Mouse (Mus musculus): ENCODE results near the gene Snta1. TPM values are rescaled to one million over a fixed set of nuclear protein-coding genes. Genes with fewer than 3 reads are reported as not detected.
"Not testable (repeated sequence)": the region's sequence is repeated elsewhere in the genome, so short reads cannot be mapped to it uniquely, and the experiment has no call there.

Gene Snta1
- polyA plus RNA-seq, 1 experiment from 2014 or later = 2.6 TPM

DNA sequence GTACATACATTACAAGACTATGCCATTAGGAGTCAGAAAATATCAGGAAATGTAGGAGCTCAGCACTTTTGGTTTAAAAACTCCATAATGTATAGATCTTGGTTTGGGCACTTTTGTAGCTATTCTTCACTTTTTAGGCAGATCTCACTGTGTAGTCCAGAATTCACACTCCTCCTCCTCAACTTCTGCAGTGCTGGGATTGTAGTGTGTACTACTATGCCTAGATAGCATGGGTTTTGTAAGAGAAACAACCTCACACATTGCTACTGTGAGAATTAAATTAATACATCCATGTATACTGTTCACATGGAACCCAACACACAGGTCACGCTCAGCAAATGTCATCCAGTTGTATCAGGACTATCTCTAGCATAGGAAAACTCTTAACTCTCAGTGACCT, 40.4 kb downstream of the Snta1 start:
- Histone ChIP-seq H3K36me3 (ENCODE audit: control insufficient read depth, insufficient read depth, low read length) (peaks cover 32% of the 10 kb centered on the region), H3K9me3 (replicated peaks; ENCODE audit: control insufficient read depth, low read length) (no peaks in the 10 kb centered on the region), H3K27ac (ENCODE audit: low read depth, low read length) (no peak overlapping the region), H3K4me2 (ENCODE audit: low read length) (no peak overlapping the region), H3K9ac (ENCODE audit: low read length) (no peak overlapping the region), H3K27me3 (replicated peaks; ENCODE audit: control insufficient read depth, insufficient read depth, low read length) (no peaks in the 10 kb centered on the region), H3K4me1 (ENCODE audit: control insufficient read depth, insufficient read depth, low read length) (no peaks in the 10 kb centered on the region), H3K4me3 (ENCODE audit: low read depth, low read length) (no peak overlapping the region)
- WGBS = 97% methylated on average over 1 of the region's 1 CpGs
- DNase-seq (ENCODE audit: low spot score) (no peak), ATAC-seq (no peak)

DNA sequence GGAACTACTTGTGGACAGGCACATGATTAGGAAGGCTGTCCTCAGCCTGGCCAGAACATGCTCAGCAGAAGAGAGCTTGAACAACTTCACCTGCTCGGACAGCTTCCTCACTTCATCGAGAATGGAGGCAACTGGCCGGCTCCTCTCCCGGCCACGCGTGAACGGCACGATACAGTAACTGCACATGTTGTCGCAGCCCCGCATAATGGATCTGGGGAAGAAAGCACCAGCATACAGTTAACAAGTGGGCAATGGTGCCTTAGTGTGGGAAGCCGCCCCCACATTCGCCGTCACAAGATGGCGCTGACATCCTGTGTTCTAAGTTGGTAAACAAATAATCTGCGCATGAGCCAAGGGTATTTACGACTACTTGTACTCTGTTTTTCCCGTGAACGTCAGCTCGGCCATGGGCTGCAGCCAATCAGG, 53.9 kb downstream of the Snta1 start:
- peak overlapping the region; percentile 36 for H3K4me2 ChIP-seq (ENCODE audit: low read length)
- H3K9me3 ChIP-seq (replicated peaks; ENCODE audit: control insufficient read depth, low read length); H3K4me1 ChIP-seq (ENCODE audit: control insufficient read depth, insufficient read depth, low read length); H3K27ac ChIP-seq (ENCODE audit: low read depth, low read length); H3K27me3 ChIP-seq (replicated peaks; ENCODE audit: control insufficient read depth, insufficient read depth, low read length): not testable (repeated sequence)
- 83% methylated on average over 14 of the region's 19 CpGs for WGBS
- H3K4me3 ChIP-seq (ENCODE audit: low read depth, low read length) = peak overlapping the region; percentile 18
- H3K36me3 ChIP-seq (ENCODE audit: control insufficient read depth, insufficient read depth, low read length) = peaks cover 11% of the 10 kb centered on the region
- ATAC-seq = peak; percentile 72
- H3K9ac ChIP-seq (ENCODE audit: low read length) = peak overlapping the region; percentile 32; the same call in 1 of the 2 replicates
- peak; percentile 10 for DNase-seq (ENCODE audit: low spot score)

DNA sequence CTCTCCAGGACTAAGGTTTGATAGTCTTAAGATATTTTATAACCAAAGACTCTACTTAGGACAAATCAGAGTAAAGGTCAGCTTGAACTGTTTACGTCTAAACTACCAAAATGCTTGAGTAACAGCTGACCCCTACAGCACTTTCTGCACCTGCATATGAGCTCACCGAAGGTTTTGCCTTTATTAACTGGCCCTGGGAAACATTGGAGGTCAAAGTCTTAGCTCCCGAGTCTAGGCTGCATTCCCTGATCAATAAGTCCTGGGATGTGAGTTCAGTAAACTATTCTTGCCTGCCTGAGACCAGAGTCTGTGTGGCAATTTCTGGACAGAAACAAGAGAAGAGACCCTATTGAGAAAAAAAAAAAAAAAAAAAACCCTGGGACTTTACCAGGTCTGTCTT, 59.7 kb downstream of the Snta1 start:
- no peak overlapping the region for H3K4me2 ChIP-seq (ENCODE audit: low read length)
- H3K9me3 ChIP-seq (replicated peaks; ENCODE audit: control insufficient read depth, low read length) = no peaks in the 10 kb centered on the region
- no peaks in the 10 kb centered on the region for H3K4me1 ChIP-seq (ENCODE audit: control insufficient read depth, insufficient read depth, low read length)
- H3K9ac ChIP-seq (ENCODE audit: low read length) = no peak overlapping the region
- peaks cover 19% of the 10 kb centered on the region for H3K36me3 ChIP-seq (ENCODE audit: control insufficient read depth, insufficient read depth, low read length)
- no peaks in the 10 kb centered on the region for H3K27me3 ChIP-seq (replicated peaks; ENCODE audit: control insufficient read depth, insufficient read depth, low read length)
- WGBS = 95% methylated on average over 3 of the region's 3 CpGs
- H3K27ac ChIP-seq (ENCODE audit: low read depth, low read length) = no peak overlapping the region
- no peak for DNase-seq (ENCODE audit: low spot score)
- no peak overlapping the region for H3K4me3 ChIP-seq (ENCODE audit: low read depth, low read length)
- ATAC-seq = no peak

DNA sequence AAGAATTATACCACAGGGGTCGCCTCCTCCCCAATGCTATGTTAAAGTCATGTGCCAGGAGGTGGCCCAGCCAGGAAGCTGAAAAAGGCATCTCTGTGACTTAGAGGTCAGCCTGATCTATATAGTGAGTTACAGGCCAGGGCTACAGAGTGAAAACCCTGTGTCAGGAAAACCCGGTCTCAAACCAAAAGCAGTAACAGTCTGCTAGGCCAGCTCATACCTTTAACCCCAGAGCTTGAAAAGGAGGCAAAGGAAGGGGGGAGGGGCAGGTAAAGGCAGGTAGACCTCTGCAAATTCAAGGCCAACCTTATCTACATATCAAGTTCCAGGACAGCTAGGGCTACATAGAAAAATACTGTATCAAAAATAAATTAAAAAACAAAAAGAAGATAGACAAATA, 68.5 kb downstream of the Snta1 start:
- Histone ChIP-seq H3K36me3 (ENCODE audit: control insufficient read depth, insufficient read depth, low read length) (peaks cover 27% of the 10 kb centered on the region), H3K27ac (ENCODE audit: low read depth, low read length) (no peak overlapping the region), H3K27me3 (replicated peaks; ENCODE audit: control insufficient read depth, insufficient read depth, low read length) (no peaks in the 10 kb centered on the region), H3K4me3 (ENCODE audit: low read depth, low read length) (no peak overlapping the region), H3K9me3 (replicated peaks; ENCODE audit: control insufficient read depth, low read length) (no peaks in the 10 kb centered on the region), H3K4me2 (ENCODE audit: low read length) (no peak overlapping the region), H3K4me1 (ENCODE audit: control insufficient read depth, insufficient read depth, low read length) (no peaks in the 10 kb centered on the region), H3K9ac (ENCODE audit: low read length) (no peak overlapping the region)
- DNase-seq (ENCODE audit: low spot score) (no peak), ATAC-seq (no peak)
- WGBS = 69% methylated on average over 2 of the region's 2 CpGs

DNA sequence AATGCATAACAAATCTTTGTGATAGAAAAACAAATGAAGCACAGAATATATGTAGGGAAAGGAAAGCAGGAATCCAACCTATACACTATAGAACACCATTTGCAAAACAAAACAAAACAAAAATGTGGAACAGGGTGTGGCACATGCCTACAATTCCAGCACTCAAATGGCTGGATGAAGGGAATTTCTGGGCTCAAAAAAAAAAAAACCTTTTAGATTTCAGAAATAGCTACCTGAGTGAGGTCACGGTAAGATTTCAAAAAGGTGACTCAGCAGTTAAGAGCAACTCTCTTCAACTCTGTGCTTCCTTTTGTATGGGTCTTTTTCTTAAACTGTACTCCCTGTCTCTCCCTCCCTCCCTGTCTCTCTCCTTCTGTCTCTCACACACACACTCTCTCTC, 69.7 kb downstream of the Snta1 start:
- no peak for ATAC-seq
- peaks cover 23% of the 10 kb centered on the region for H3K36me3 ChIP-seq (ENCODE audit: control insufficient read depth, insufficient read depth, low read length)
- H3K27ac ChIP-seq (ENCODE audit: low read depth, low read length) = no peak overlapping the region
- no peak overlapping the region for H3K9ac ChIP-seq (ENCODE audit: low read length)
- H3K4me3 ChIP-seq (ENCODE audit: low read depth, low read length) = no peak overlapping the region
- no peaks in the 10 kb centered on the region for H3K9me3 ChIP-seq (replicated peaks; ENCODE audit: control insufficient read depth, low read length)
- H3K4me2 ChIP-seq (ENCODE audit: low read length) = no peak overlapping the region
- no peaks in the 10 kb centered on the region for H3K4me1 ChIP-seq (ENCODE audit: control insufficient read depth, insufficient read depth, low read length)
- DNase-seq (ENCODE audit: low spot score) = no peak
- no peaks in the 10 kb centered on the region for H3K27me3 ChIP-seq (replicated peaks; ENCODE audit: control insufficient read depth, insufficient read depth, low read length)
- 84% methylated on average over 1 of the region's 1 CpGs for WGBS

DNA sequence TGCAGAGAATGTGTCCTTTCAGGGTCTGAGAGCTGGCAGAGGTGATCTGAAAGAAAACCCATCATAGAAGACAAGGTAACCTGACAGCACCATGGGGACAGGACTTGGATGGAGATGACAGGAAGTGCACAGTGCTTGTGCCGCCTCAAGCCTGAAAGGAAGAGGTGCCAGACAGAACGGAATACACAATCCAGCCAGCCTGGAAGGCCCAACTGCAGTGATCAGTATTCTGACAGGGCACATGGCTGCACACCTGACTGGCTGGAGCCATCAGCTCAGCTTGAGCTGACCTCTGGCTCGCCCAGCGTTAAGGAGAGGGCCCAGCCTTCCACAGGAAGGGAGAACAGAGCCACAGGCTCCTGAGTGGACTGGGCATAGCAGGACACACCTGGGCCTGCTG, 72.3 kb downstream of the Snta1 start:
- peaks cover 10% of the 10 kb centered on the region for H3K36me3 ChIP-seq (ENCODE audit: control insufficient read depth, insufficient read depth, low read length)
- no peaks in the 10 kb centered on the region for H3K9me3 ChIP-seq (replicated peaks; ENCODE audit: control insufficient read depth, low read length)
- H3K4me3 ChIP-seq (ENCODE audit: low read depth, low read length) = no peak overlapping the region
- DNase-seq (ENCODE audit: low spot score) = no peak
- no peaks in the 10 kb centered on the region for H3K4me1 ChIP-seq (ENCODE audit: control insufficient read depth, insufficient read depth, low read length)
- no peaks in the 10 kb centered on the region for H3K27me3 ChIP-seq (replicated peaks; ENCODE audit: control insufficient read depth, insufficient read depth, low read length)
- H3K4me2 ChIP-seq (ENCODE audit: low read length) = no peak overlapping the region
- WGBS = 86% methylated on average over 4 of the region's 4 CpGs
- no peak overlapping the region for H3K9ac ChIP-seq (ENCODE audit: low read length)
- H3K27ac ChIP-seq (ENCODE audit: low read depth, low read length) = no peak overlapping the region
- no peak for ATAC-seq

DNA sequence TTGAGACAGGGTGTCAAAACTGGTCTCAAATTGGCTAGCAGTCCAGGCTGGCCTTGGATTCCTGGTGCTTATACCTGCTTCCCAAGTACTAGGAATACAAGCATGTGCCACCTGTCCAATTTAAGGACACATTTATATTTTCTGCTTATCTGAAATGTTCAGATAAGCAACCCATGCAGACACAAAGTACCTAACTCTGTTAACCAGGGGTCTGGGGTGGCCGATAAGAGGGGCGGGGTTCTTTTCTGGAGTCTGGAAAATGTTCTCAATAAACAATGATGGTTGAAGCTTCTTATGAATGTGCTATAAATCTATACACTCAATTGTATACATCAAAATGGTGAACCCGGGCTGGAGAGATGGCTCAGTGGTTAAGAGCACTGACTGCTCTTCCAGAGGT, 81.0 kb downstream of the Snta1 start:
- no peak for ATAC-seq
- Histone ChIP-seq H3K4me1 (ENCODE audit: control insufficient read depth, insufficient read depth, low read length) (no peaks in the 10 kb centered on the region), H3K36me3 (ENCODE audit: control insufficient read depth, insufficient read depth, low read length) (no peaks in the 10 kb centered on the region), H3K27me3 (replicated peaks; ENCODE audit: control insufficient read depth, insufficient read depth, low read length) (no peaks in the 10 kb centered on the region), H3K9me3 (replicated peaks; ENCODE audit: control insufficient read depth, low read length) (no peaks in the 10 kb centered on the region), H3K4me3 (ENCODE audit: low read depth, low read length) (no peak overlapping the region), H3K27ac (ENCODE audit: low read depth, low read length) (no peak overlapping the region), H3K9ac (ENCODE audit: low read length) (no peak overlapping the region), H3K4me2 (ENCODE audit: low read length) (no peak overlapping the region)
- no peak for DNase-seq (ENCODE audit: low spot score)
- 92% methylated on average over 3 of the region's 3 CpGs for WGBS

Other genes starting within 250 kb of the Snta1 start
- not detected in 2 replicates for gene Bpifa5, start 245.5 kb downstream of the Snta1 start, polyA plus RNA-seq (2014; fragmentation: Nextera tagmentation; extraction: Ambion mirVana)
- 0.28 and 0.48 TPM in 2 replicates for gene Bpifb1, start 217.3 kb downstream of the Snta1 start, polyA plus RNA-seq (2014; fragmentation: Nextera tagmentation; extraction: Ambion mirVana)
- gene Bpifb5, start 184.4 kb downstream of the Snta1 start, polyA plus RNA-seq (2014; fragmentation: Nextera tagmentation; extraction: Ambion mirVana) = 0.22 and 0.51 TPM in 2 replicates
- not detected in 2 replicates for gene Bpifb9a, start 150.2 kb downstream of the Snta1 start, polyA plus RNA-seq (2014; fragmentation: Nextera tagmentation; extraction: Ambion mirVana)
- not detected in 2 replicates for gene Bpifb9b, start 100.9 kb downstream of the Snta1 start, polyA plus RNA-seq (2014; fragmentation: Nextera tagmentation; extraction: Ambion mirVana)
- gene Cdk5rap1, start 35.1 kb downstream of the Snta1 start, polyA plus RNA-seq (2014; fragmentation: Nextera tagmentation; extraction: Ambion mirVana) = 18.8 and 24.1 TPM in 2 replicates
- gene Cbfa2t2, start 28.4 kb upstream of the Snta1 start, polyA plus RNA-seq (2014; fragmentation: Nextera tagmentation; extraction: Ambion mirVana) = 51.9 and 59.4 TPM in 2 replicates
- gene 1700003F12Rik, start 139.0 kb upstream of the Snta1 start, polyA plus RNA-seq (2014; fragmentation: Nextera tagmentation; extraction: Ambion mirVana) = 1.2 TPM in 2 replicates
- 0.15 and 0.19 TPM in 2 replicates for gene Actl10, start 143.7 kb upstream of the Snta1 start, polyA plus RNA-seq (2014; fragmentation: Nextera tagmentation; extraction: Ambion mirVana)
- gene Necab3, start 150.8 kb upstream of the Snta1 start, polyA plus RNA-seq (2014; fragmentation: Nextera tagmentation; extraction: Ambion mirVana) = 19.8 and 23.6 TPM in 2 replicates
- 3.5 and 5.0 TPM in 2 replicates for gene E2f1, start 161.8 kb upstream of the Snta1 start, polyA plus RNA-seq (2014; fragmentation: Nextera tagmentation; extraction: Ambion mirVana)
- gene Pxmp4, start 195.6 kb upstream of the Snta1 start, polyA plus RNA-seq (2014; fragmentation: Nextera tagmentation; extraction: Ambion mirVana) = 14.8 and 15.2 TPM in 2 replicates
- 2.2 and 2.4 TPM in 2 replicates for gene Zfp341, start 205.2 kb upstream of the Snta1 start, polyA plus RNA-seq (2014; fragmentation: Nextera tagmentation; extraction: Ambion mirVana)
- 0.65 TPM in 1 of 2 replicates, not detected in the other for gene 4930519P11Rik, start 205.3 kb upstream of the Snta1 start, polyA plus RNA-seq (2014; fragmentation: Nextera tagmentation; extraction: Ambion mirVana)
- gene Chmp4b, start 243.6 kb upstream of the Snta1 start, polyA plus RNA-seq (2014; fragmentation: Nextera tagmentation; extraction: Ambion mirVana) = 21.6 and 22.4 TPM in 2 replicates

Measured in forebrain, embryonic 14.5 days (tissue).